Mouse (Mus musculus) gastrocnemius, adult 8-10 months (tissue): Measurements from ENCODE around the gene Dvl1. TPM values are rescaled to one million over a fixed set of nuclear protein-coding genes. Genes with fewer than 3 reads are reported as not detected.

Experiments
- DNase-seq, 2 experiments: peaks; one replicate each; pipeline ENCODE4 v3.0.0; 2022; ENCODE audit warnings: low spot score in 2 of 2
- total RNA-seq, 4 experiments: library from RNA; stranded (reverse); gene quantifications; 2 replicates each; pipeline ENCODE4 v1.2.4; 2022

Gene Dvl1
- 100 to 1,000 TPM; 117 to 124 (median 120) TPM for total RNA-seq

- peak; percentile 87 to 88 for DNase-seq
Observed at GRCm38 (mm10) chr4:155846871-155847578, at the start of gene Dvl1. Gene Dvl1 (plus strand): TSS chr4:155847402.

GRCm38 (mm10) chr4:155802075-155802474, 45.1 kb upstream of the Dvl1 start:
- DNase-seq = no peak

- DNase-seq = no peak
Observed at GRCm38 (mm10) chr4:155802741-155803339, 44.4 kb upstream of the Dvl1 start, which contains the start of gene Mrpl20. Gene Mrpl20 (plus strand): TSS chr4:155802878.

GRCm38 (mm10) chr4:155803340-155804041, 43.7 kb upstream of the Dvl1 start:
- DNase-seq = peak; percentile 89 to 92

GRCm38 (mm10) chr4:155807841-155808240, 39.4 kb upstream of the Dvl1 start:
- DNase-seq = no peak

GRCm38 (mm10) chr4:155811929-155812664, 35.1 kb upstream of the Dvl1 start, which contains the start of gene Ccnl2:
Gene Ccnl2 (plus strand): TSS chr4:155812489.
- peak; percentile 81 to 90 for DNase-seq

GRCm38 (mm10) chr4:155812665-155813181, 34.5 kb upstream of the Dvl1 start:
- DNase-seq = no peak

- DNase-seq = no peak
Observed at GRCm38 (mm10) chr4:155817533-155817932, 29.7 kb upstream of the Dvl1 start.

- no peak for DNase-seq
Observed at GRCm38 (mm10) chr4:155821025-155821424, 26.2 kb upstream of the Dvl1 start.

- DNase-seq = no peak
Observed at GRCm38 (mm10) chr4:155823443-155823842, 23.8 kb upstream of the Dvl1 start.

- no peak for DNase-seq
Observed at GRCm38 (mm10) chr4:155829866-155830265, 17.3 kb upstream of the Dvl1 start.

GRCm38 (mm10) chr4:155830596-155830995, 16.6 kb upstream of the Dvl1 start:
- DNase-seq = no peak

- DNase-seq = peak; percentile 90 to 93
Observed at GRCm38 (mm10) chr4:155831205-155831766, 15.9 kb upstream of the Dvl1 start, which contains the start of gene Aurkaip1. Gene Aurkaip1 (plus strand): TSS chr4:155831272.

- no peak for DNase-seq
Observed at GRCm38 (mm10) chr4:155831831-155832230, 15.4 kb upstream of the Dvl1 start.

- DNase-seq = no peak
Observed at GRCm38 (mm10) chr4:155832321-155832720, 14.9 kb upstream of the Dvl1 start.

- DNase-seq = no peak
Observed at GRCm38 (mm10) chr4:155833234-155833633, 14.0 kb upstream of the Dvl1 start.

- peak; percentile 70 to 79 for DNase-seq
Observed at GRCm38 (mm10) chr4:155833836-155834235, 13.4 kb upstream of the Dvl1 start.

- peak; percentile 51 to 73 for DNase-seq
Observed at GRCm38 (mm10) chr4:155837404-155838010, 9.7 kb upstream of the Dvl1 start.

GRCm38 (mm10) chr4:155838187-155839153, 8.7 kb upstream of the Dvl1 start:
- DNase-seq = peak; percentile 50 to 64
